In the genomic region with DNA sequence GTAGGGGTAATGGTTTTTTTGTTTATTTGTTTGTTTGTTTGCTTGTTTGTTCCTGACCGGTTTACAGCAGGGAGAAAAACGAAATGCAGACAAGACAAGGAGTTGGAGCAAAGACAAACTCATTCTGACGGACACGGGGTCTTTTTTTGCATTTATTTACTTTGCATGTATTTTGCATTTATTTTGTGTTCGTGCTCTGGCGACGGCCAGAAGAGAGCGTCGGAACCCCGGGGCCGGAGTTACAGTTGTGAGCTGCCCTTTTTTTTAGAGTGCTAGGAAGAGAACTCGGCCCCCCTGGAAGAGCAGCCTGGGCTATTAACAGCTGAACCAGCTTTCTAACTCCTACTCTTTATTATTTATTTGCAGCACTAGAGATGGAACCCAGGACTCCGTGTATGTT, we compare ENCODE assay signal across 8 mouse cellular contexts. TPM values are rescaled to one million over a fixed set of nuclear protein-coding genes. Genes with fewer than 3 reads are reported as not detected.
A peak's percentile ranks its signal among the peaks of the same experiment; 100 is the strongest.
DNase-seq lines count a peak whose midpoint lies in the region; ATAC-seq and TF ChIP-seq lines count a peak whose summit lies in the region.

No protein-coding gene starts in this region.

- no peaks in the 10 kb centered on the region for H3K9me3 ChIP-seq in heart, embryonic 16.5 days (replicated peaks; ENCODE audit: control insufficient read depth, low read length)
- no peaks in the 10 kb centered on the region for H3K9me3 ChIP-seq in ES-Bruce4 (replicated peaks; ENCODE audit: control insufficient read depth, insufficient read depth, low read length, poor library complexity, severe bottlenecking)
- H3K9me3 ChIP-seq in forebrain, embryonic 15.5 days, result no peaks in the 10 kb centered on the region

- H3K79me2 ChIP-seq in macrophage (ENCODE audit: inconsistent target), result peaks cover 54% of the 10 kb centered on the region

- H3K4me3 ChIP-seq in heart, embryonic 16.5 days (ENCODE audit: low read length), result peak overlapping the region; percentile 94
- H3K4me3 ChIP-seq in ES-Bruce4 (ENCODE audit: low read depth, low read length), result peak overlapping the region; percentile 95
- H3K4me3 ChIP-seq in forebrain, embryonic 15.5 days, result peak overlapping the region; percentile 76
- H3K4me3 ChIP-seq in macrophage (ENCODE audit: inconsistent target), result peak overlapping the region; percentile 94

- H3K4me2 ChIP-seq in heart, embryonic 16.5 days (ENCODE audit: low read depth, low read length), result peak overlapping the region; percentile 72
- peak overlapping the region; percentile 78 for H3K4me2 ChIP-seq in forebrain, embryonic 15.5 days (replicated peaks)

- peaks cover 22% of the 10 kb centered on the region for H3K4me1 ChIP-seq in heart, embryonic 16.5 days (ENCODE audit: control insufficient read depth, insufficient read depth, low read length)
- H3K4me1 ChIP-seq in ES-Bruce4 (ENCODE audit: control insufficient read depth, insufficient read depth, low read length), result no peaks in the 10 kb centered on the region
- peaks cover 28% of the 10 kb centered on the region for H3K4me1 ChIP-seq in forebrain, embryonic 15.5 days

- no peak for TF ChIP-seq CTCF in ES-Bruce4 (IDR thresholded peaks at IDR 0.05; ENCODE audit: low read depth, low read length)

- H3K9ac ChIP-seq in heart, embryonic 16.5 days (ENCODE audit: low read length), result peak overlapping the region; percentile 90
- peak overlapping the region; percentile 95 for H3K9ac ChIP-seq in ES-Bruce4 (ENCODE audit: low read depth, poor library complexity, severe bottlenecking)
- peak overlapping the region; percentile 61 for H3K9ac ChIP-seq in forebrain, embryonic 15.5 days (replicated peaks)

- no peak for DNase-seq in heart, adult 8-10 months (ENCODE audit: low spot score)
- DNase-seq in frontal cortex, postnatal 25 days (ENCODE audit: low spot score in 2 of 2), result no peak
- DNase-seq in spleen, adult 18-20 months, result no peak

- H3K27me3 ChIP-seq in heart, embryonic 16.5 days (ENCODE audit: control insufficient read depth, insufficient read depth, low read length), result no peaks in the 10 kb centered on the region
- H3K27me3 ChIP-seq in ES-Bruce4 (ENCODE audit: control insufficient read depth, insufficient read depth, low read length, poor library complexity, severe bottlenecking), result no peaks in the 10 kb centered on the region
- no peaks in the 10 kb centered on the region for H3K27me3 ChIP-seq in forebrain, embryonic 15.5 days

- peaks cover 14% of the 10 kb centered on the region for H3K36me3 ChIP-seq in heart, embryonic 16.5 days (ENCODE audit: control insufficient read depth, insufficient read depth)
- peaks cover 41% of the 10 kb centered on the region for H3K36me3 ChIP-seq in ES-Bruce4 (ENCODE audit: control insufficient read depth, insufficient read depth, low read length, poor library complexity, severe bottlenecking)
- no peaks in the 10 kb centered on the region for H3K36me3 ChIP-seq in forebrain, embryonic 15.5 days
- H3K36me3 ChIP-seq in macrophage (ENCODE audit: inconsistent target), result no peaks in the 10 kb centered on the region

- under 1% methylated on average over 13 of the region's 13 CpGs for WGBS in heart, embryonic 16.5 days
- 1% methylated on average over 13 of the region's 13 CpGs for WGBS in forebrain, embryonic 15.5 days
- WGBS in macrophage (ENCODE audit: missing documents), result 0% methylated on average over 13 of the region's 13 CpGs

- no peak for TF ChIP-seq EP300 in ES-Bruce4 (IDR thresholded peaks at IDR 0.05; ENCODE audit: insufficient read depth, low read depth, low read length)

- H3K27ac ChIP-seq in heart, embryonic 16.5 days (ENCODE audit: low read length), result peak overlapping the region; percentile 84
- H3K27ac ChIP-seq in ES-Bruce4 (ENCODE audit: insufficient read depth, low read length) (peak overlapping the region; percentile 32), macrophage (peak overlapping the region; percentile 82)
- H3K27ac ChIP-seq in forebrain, embryonic 15.5 days (replicated peaks), result peak overlapping the region; percentile 50

- TF ChIP-seq POLR2A in ES-Bruce4 (IDR thresholded peaks at IDR 0.05; ENCODE audit: insufficient read depth, low read length), result no peak

- no peak for ATAC-seq in heart, embryonic 16.5 days (replicated peaks; ENCODE audit: extremely low read depth, insufficient read depth, low FRiP score)
- no peak for ATAC-seq in forebrain, embryonic 15.5 days (replicated peaks)
- ATAC-seq in monocyte, adult 5-6 weeks (replicated peaks; ENCODE audit: insufficient number of reproducible peaks, low FRiP score, low TSS enrichment, poor library complexity, severe bottlenecking), result no peak

RNA-seq across cellular contexts. Expression of a gene that starts 0.6 kb away (rescaled TPM):
- 210 and 225 TPM in 2 replicates for polyA plus RNA-seq in heart, embryonic 16.5 days (2015; fragmentation: Nextera tagmentation; extraction: Ambion mirVana)
- 10 to 100 TPM; 50.6 to 80.0 (median 64.5) TPM for total RNA-seq in heart, adult 8-10 months (2022)
- polyA plus RNA-seq in ES-Bruce4 (2011; ENCODE audit: insufficient read depth, insufficient read length, low read depth, missing spikeins), result 257 and 258 TPM in 2 replicates
- 128 and 151 TPM in 2 replicates for polyA plus RNA-seq in forebrain, embryonic 15.5 days (2015; fragmentation: Nextera tagmentation; extraction: Ambion mirVana)
- 100 to 1,000 TPM in 9 of 26 experiments, 10 to 100 TPM in 11, 1 to 10 TPM in 6; 3.6 to 520 (median 18.9) TPM for total RNA-seq in macrophage (2018; cell fraction: chromatin; rRNA removed)
- total RNA-seq in macrophage (2018; cell fraction: cytosol; rRNA removed), result 100 to 1,000 TPM in 7 of 26 experiments, 10 to 100 TPM in 6, 1 to 10 TPM in 13; 3.0 to 146 (median 43.9) TPM
- 100 to 1,000 TPM in 7 of 26 experiments, 10 to 100 TPM in 8, 1 to 10 TPM in 11; 2.4 to 452 (median 24.4) TPM for total RNA-seq in macrophage (2018; cell fraction: nucleus; rRNA removed)
- polyA plus RNA-seq in macrophage (2018), result 14.0 to 121 TPM (median 41.5 TPM) in 3 replicates
- 19.9 to 42.7 TPM (median 24.6 TPM) in 3 replicates for total RNA-seq in monocyte, adult 5-6 weeks (2017)

RNA-seq across cellular contexts. Expression of a gene that starts 19.5 kb away (rescaled TPM):
- 25.6 and 25.7 TPM in 2 replicates for polyA plus RNA-seq in heart, embryonic 16.5 days (2015; fragmentation: Nextera tagmentation; extraction: Ambion mirVana)
- 10 to 100 TPM; 48.3 to 60.9 (median 54.9) TPM for total RNA-seq in heart, adult 8-10 months (2022)
- polyA plus RNA-seq in ES-Bruce4 (2011; ENCODE audit: insufficient read depth, insufficient read length, low read depth, missing spikeins) (14.3 and 17.6 TPM in 2 replicates), macrophage (2018) (88.8 to 137 TPM (median 120 TPM) in 3 replicates)
- 28.0 and 31.1 TPM in 2 replicates for polyA plus RNA-seq in forebrain, embryonic 15.5 days (2015; fragmentation: Nextera tagmentation; extraction: Ambion mirVana)
- total RNA-seq in macrophage (2018; cell fraction: chromatin; rRNA removed), result 100 to 1,000 TPM in 25 of 26 experiments, 10 to 100 TPM in 1; 89.4 to 417 (median 226) TPM
- total RNA-seq in macrophage (2018; cell fraction: cytosol; rRNA removed), result 100 to 1,000 TPM in 15 of 26 experiments, 10 to 100 TPM in 11; 77.4 to 164 (median 107) TPM
- total RNA-seq in macrophage (2018; cell fraction: nucleus; rRNA removed), result 100 to 1,000 TPM; 104 to 421 (median 208) TPM
- total RNA-seq in monocyte, adult 5-6 weeks (2017), result 22.1 to 43.5 TPM (median 25.4 TPM) in 3 replicates

RNA-seq across cellular contexts. Expression of a gene that starts 44.1 kb away (rescaled TPM):
- polyA plus RNA-seq in heart, embryonic 16.5 days (2015; fragmentation: Nextera tagmentation; extraction: Ambion mirVana), result 2.0 and 2.2 TPM in 2 replicates
- 1 to 10 TPM in 2 of 4 experiments, under 1 TPM in 2; 0.57 to 1.4 (median 0.91) TPM for total RNA-seq in heart, adult 8-10 months (2022)
- polyA plus RNA-seq in ES-Bruce4 (2011; ENCODE audit: insufficient read depth, insufficient read length, low read depth, missing spikeins) (33.4 and 35.2 TPM in 2 replicates), macrophage (2018) (not detected in 3 replicates)
- polyA plus RNA-seq in forebrain, embryonic 15.5 days (2015; fragmentation: Nextera tagmentation; extraction: Ambion mirVana), result 216 and 226 TPM in 2 replicates
- not detected for total RNA-seq in macrophage (2018; cell fraction: chromatin; rRNA removed)
- total RNA-seq in macrophage (2018; cell fraction: cytosol; rRNA removed), result not detected
- total RNA-seq in macrophage (2018; cell fraction: nucleus; rRNA removed), result not detected
- 0.19 to 1.4 TPM (median 0.21 TPM) in 3 replicates for total RNA-seq in monocyte, adult 5-6 weeks (2017)

Comparison
In these comparisons a context has a peak if more than half of its experiments do, and no peak if none do; other contexts are left out.
1. H3K27ac ChIP-seq: peak in every context shown above with its lines; median percentile 84 in heart, embryonic 16.5 days; 82 in macrophage; 50 in forebrain, embryonic 15.5 days; 32 in ES-Bruce4.
2. RNA of a gene that starts 44.1 kb away (polyA plus RNA-seq): 216 to 226 TPM in forebrain, embryonic 15.5 days and 33.4 to 35.2 TPM in ES-Bruce4; 2.0 to 2.2 TPM in heart, embryonic 16.5 days and not detected in macrophage; every median in the first group is over 10 times any median in the second.
3. Peak in every context shown above with its lines, with median percentiles within 50 percentile points of each other: H3K4me3 ChIP-seq and H3K9ac ChIP-seq.